Mouse (Mus musculus): ENCODE data around the gene Plac8. TPM values are rescaled to one million over a fixed set of nuclear protein-coding genes. Genes with fewer than 3 reads are reported as not detected.

The Plac8 gene
- total RNA-seq, 2 experiments from 2014 or later = 231 to 590 TPM

GRCm38 (mm10) chr5:100549311-100549710, 22.7 kb downstream of the Plac8 start:
- no peak for ATAC-seq (replicated peaks; ENCODE audit: low FRiP score, poor library complexity, severe bottlenecking)

GRCm38 (mm10) chr5:100548236-100548635, 23.8 kb downstream of the Plac8 start:
- ATAC-seq (replicated peaks; ENCODE audit: low FRiP score, poor library complexity, severe bottlenecking) = no peak

- ATAC-seq (replicated peaks; ENCODE audit: low FRiP score, poor library complexity, severe bottlenecking) = no peak
Observed at GRCm38 (mm10) chr5:100546294-100547080, 25.6 kb downstream of the Plac8 start.

- ATAC-seq (replicated peaks; ENCODE audit: low FRiP score, poor library complexity, severe bottlenecking) = peak; percentile 75
Observed at GRCm38 (mm10) chr5:100536638-100537037, 35.4 kb downstream of the Plac8 start.

GRCm38 (mm10) chr5:100535826-100536225, 36.2 kb downstream of the Plac8 start:
- ATAC-seq (replicated peaks; ENCODE audit: low FRiP score, poor library complexity, severe bottlenecking) = no peak

GRCm38 (mm10) chr5:100526164-100526563, 45.9 kb downstream of the Plac8 start:
- no peak for ATAC-seq (replicated peaks; ENCODE audit: low FRiP score, poor library complexity, severe bottlenecking)

- no peak for ATAC-seq (replicated peaks; ENCODE audit: low FRiP score, poor library complexity, severe bottlenecking)
Observed at GRCm38 (mm10) chr5:100525620-100526019, 46.4 kb downstream of the Plac8 start.

- ATAC-seq (replicated peaks; ENCODE audit: low FRiP score, poor library complexity, severe bottlenecking) = no peak
Observed at GRCm38 (mm10) chr5:100524921-100525320, 47.1 kb downstream of the Plac8 start.

GRCm38 (mm10) chr5:100523331-100523730, 48.7 kb downstream of the Plac8 start:
- no peak for ATAC-seq (replicated peaks; ENCODE audit: low FRiP score, poor library complexity, severe bottlenecking)

- ATAC-seq (replicated peaks; ENCODE audit: low FRiP score, poor library complexity, severe bottlenecking) = no peak
Observed at GRCm38 (mm10) chr5:100520223-100520622, 51.8 kb downstream of the Plac8 start.

- ATAC-seq (replicated peaks; ENCODE audit: low FRiP score, poor library complexity, severe bottlenecking) = peak; percentile 18
Observed at GRCm38 (mm10) chr5:100519027-100519411, 53.0 kb downstream of the Plac8 start.

- ATAC-seq (replicated peaks; ENCODE audit: low FRiP score, poor library complexity, severe bottlenecking) = peak; percentile 98
Observed at GRCm38 (mm10) chr5:100518049-100519026, 53.7 kb downstream of the Plac8 start, which contains the start of gene Cops4. TSS of gene Cops4 (plus strand) at chr5:100518309.

- ATAC-seq (replicated peaks; ENCODE audit: low FRiP score, poor library complexity, severe bottlenecking) = no peak
Observed at GRCm38 (mm10) chr5:100512576-100512975, 59.5 kb downstream of the Plac8 start.

GRCm38 (mm10) chr5:100509247-100509646, 62.8 kb downstream of the Plac8 start:
- no peak for ATAC-seq (replicated peaks; ENCODE audit: low FRiP score, poor library complexity, severe bottlenecking)

Other genes starting within 250 kb of the Plac8 start
- 26.5 and 46.4 TPM in 2 replicates for gene Sec31a, start 156.0 kb downstream of the Plac8 start, total RNA-seq (2015; ENCODE audit: low replicate concordance)
- 24.3 and 24.4 TPM in 2 replicates for gene Sec31a, start 156.0 kb downstream of the Plac8 start, total RNA-seq (2017; ENCODE audit: low replicate concordance)
- 27.2 and 29.0 TPM in 2 replicates for gene Lin54, start 71.6 kb downstream of the Plac8 start, total RNA-seq (2015; ENCODE audit: low replicate concordance)
- 17.7 and 19.5 TPM in 2 replicates for gene Lin54, start 71.6 kb downstream of the Plac8 start, total RNA-seq (2017; ENCODE audit: low replicate concordance)
- 19.4 and 27.5 TPM in 2 replicates for gene Cops4, start 53.9 kb downstream of the Plac8 start, total RNA-seq (2015; ENCODE audit: low replicate concordance)
- gene Cops4, start 53.9 kb downstream of the Plac8 start, total RNA-seq (2017; ENCODE audit: low replicate concordance) = 19.7 and 30.5 TPM in 2 replicates
- gene Coq2, start 102.9 kb upstream of the Plac8 start, total RNA-seq (2015; ENCODE audit: low replicate concordance) = 3.5 and 6.1 TPM in 2 replicates
- 3.2 and 8.3 TPM in 2 replicates for gene Coq2, start 102.9 kb upstream of the Plac8 start, total RNA-seq (2017; ENCODE audit: low replicate concordance)
- gene Hpse, start 147.5 kb upstream of the Plac8 start, total RNA-seq (2015; ENCODE audit: low replicate concordance) = 3.8 and 5.0 TPM in 2 replicates
- gene Hpse, start 147.5 kb upstream of the Plac8 start, total RNA-seq (2017; ENCODE audit: low replicate concordance) = 4.5 and 6.6 TPM in 2 replicates
- gene Helq, start 226.4 kb upstream of the Plac8 start, total RNA-seq (2015; ENCODE audit: low replicate concordance) = 9.0 and 34.6 TPM in 2 replicates
- gene Helq, start 226.4 kb upstream of the Plac8 start, total RNA-seq (2017; ENCODE audit: low replicate concordance) = 10.7 and 25.5 TPM in 2 replicates
- 15.8 and 24.9 TPM in 2 replicates for gene Mrps18c, start 226.4 kb upstream of the Plac8 start, total RNA-seq (2015; ENCODE audit: low replicate concordance)
- gene Mrps18c, start 226.4 kb upstream of the Plac8 start, total RNA-seq (2017; ENCODE audit: low replicate concordance) = 26.3 and 36.8 TPM in 2 replicates
- 1.3 and 3.1 TPM in 2 replicates for gene Abraxas1, start 248.7 kb upstream of the Plac8 start, total RNA-seq (2015; ENCODE audit: low replicate concordance)
- gene Abraxas1, start 248.7 kb upstream of the Plac8 start, total RNA-seq (2017; ENCODE audit: low replicate concordance) = 10.5 and 12.9 TPM in 2 replicates